Mouse (Mus musculus) cerebellum, postnatal 4 days (tissue): ENCODE results near the gene Ncf1.

ENCODE experiments used
- DNase-seq, 2 experiments: peaks; one replicate each; pipeline ENCODE4 v3.0.0; 2022; ENCODE audit warnings: low spot score in 2 of 2, mixed read lengths in 1 of 2

Gene Ncf1

DNA sequence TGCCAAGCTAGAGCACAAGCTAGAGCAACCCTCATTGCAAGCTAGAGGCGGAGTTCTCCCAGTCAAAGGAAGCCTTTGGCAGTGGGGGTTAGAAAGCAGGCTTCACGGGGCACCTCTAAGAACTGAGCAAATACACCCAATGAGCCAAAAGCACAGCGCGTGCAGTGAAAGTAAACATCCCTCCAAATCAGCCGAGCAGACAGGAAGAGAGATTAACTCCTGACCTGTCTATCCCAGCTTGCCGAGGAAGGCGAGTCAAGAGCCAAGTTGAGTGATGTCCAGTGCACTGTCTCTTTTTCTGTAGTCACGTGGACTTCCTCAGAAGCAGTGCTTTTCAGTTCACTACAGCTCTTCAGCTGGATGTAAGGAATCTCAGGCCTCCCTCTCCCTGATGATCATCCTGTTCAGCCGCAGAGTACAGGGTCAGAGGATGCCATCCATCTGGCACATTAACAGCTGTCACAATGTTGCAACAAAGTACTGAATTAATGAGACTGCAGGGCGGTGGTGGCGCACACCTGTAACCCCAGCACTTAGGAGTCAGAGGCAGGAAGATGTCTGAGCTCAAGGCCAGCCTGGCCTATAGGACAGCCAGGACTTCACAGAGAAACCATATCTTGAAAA is 19.4 kb downstream of the Ncf1 start:
- DNase-seq, result no peak

DNA sequence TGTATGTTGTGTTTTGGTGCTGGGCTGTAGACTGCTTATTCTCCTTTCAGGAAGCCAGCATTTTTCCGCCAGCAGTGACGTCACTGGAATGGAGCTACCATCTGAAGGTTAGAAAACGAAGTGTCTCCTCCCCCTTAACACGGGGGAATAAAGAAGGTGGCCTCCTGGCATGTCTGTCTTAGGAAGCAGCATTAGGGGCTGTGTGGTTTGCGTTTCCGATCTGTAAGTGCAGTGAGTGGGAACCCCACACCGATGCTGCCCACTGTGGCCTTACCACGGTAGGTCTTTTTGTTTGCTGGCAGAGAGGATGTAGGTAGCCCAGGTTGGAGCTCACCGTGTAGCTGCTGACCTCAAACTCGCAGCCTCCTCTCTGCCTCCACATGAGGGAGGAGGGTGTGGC is 22.7 kb downstream of the Ncf1 start:
- DNase-seq, result no peak

DNA sequence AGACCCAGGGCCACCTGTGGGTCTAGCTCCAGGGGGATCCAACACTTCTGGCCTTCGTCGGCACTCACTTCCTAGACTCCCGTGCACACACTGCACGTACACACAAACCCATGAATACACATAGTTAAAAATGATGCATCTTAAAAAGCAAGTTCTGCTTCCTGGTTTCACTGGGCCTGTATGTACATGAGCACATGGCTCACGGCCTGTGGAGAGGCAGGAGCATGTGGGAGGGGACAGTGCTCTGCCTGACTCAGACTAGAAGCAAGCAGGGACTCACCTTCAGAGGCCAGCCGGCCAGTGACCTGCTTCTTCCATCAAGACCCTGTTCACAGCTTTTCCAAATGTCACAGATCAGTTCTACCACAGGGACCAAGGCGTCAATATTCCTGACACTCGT is 35.8 kb downstream of the Ncf1 start:
- DNase-seq, result no peak

DNA sequence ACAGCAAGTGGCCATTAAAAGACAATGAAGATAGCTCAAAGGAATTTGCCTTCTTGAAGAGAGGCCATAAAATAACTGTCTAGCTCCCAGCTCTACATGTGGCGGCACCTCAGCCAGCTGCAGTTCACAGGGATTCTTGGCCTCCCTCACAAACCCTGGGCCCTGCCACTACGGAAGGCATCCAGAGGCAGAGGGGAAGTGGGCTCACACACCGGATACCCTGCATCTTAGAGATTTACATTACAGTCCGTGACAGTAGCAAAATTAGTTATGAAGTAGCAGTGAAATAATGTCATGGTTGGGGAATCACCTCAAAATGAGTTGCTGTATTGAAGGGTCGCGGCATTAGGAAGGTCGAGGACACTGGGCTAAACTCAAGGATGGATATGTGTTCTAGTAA is 40.9 kb downstream of the Ncf1 start:
- DNase-seq, result no peak

DNA sequence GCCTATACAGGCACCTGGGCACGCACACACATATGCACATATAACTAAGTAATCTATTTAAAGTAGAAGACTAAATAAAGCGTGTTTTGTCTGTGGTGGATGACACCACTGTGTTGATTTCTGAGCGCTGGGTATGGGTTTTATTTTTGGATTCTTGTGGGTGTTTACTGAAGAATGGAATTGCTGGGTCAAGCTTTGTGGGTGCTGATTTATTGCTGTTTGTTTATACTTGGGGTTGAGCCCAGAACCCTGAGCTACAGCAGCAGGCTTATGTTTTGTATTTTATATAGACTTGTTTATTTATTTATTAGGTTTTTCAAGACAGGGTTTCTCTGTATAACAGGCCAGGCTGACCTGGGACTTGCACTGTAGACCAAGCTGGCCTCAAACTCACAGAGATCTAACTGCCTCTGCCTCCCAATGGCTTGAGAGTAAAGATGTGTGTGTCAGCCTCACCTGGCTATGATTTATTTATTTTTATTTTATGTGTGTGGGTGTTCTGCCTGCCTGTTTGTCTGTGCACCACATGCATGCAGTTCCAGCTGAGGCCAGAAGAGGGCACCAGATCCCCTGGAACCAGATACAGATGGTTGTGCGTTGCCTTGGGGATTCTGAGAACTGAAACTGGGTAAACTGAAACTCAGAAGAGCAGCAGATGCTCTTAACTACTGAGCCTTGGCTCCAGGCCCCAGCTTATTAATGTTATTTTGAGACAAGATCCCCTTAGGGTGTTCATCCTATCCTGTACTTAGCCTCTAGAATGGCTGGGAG is 42.3 kb downstream of the Ncf1 start:
- peak in 1 of 2 experiments; percentile 61 for DNase-seq

DNA sequence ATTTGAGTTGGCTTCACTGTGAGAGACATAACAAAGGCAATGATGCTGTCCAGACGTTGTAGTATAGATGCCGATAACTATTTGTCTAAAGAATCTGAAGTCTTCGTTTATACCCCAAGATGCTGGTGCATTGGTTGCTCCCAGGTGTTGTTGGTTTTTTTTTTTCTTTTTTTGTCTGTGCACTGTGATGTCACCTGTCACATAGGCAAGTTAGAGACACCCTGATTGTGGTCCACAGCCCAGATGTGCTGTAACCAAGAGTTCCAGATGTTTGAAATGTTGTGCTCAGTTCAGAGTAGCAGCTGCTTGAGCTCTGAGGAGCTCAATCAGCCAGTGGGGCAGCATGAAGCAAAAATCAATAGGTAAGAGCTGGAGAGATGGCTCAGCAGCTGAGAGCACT is 43.4 kb downstream of the Ncf1 start:
- no peak for DNase-seq

DNA sequence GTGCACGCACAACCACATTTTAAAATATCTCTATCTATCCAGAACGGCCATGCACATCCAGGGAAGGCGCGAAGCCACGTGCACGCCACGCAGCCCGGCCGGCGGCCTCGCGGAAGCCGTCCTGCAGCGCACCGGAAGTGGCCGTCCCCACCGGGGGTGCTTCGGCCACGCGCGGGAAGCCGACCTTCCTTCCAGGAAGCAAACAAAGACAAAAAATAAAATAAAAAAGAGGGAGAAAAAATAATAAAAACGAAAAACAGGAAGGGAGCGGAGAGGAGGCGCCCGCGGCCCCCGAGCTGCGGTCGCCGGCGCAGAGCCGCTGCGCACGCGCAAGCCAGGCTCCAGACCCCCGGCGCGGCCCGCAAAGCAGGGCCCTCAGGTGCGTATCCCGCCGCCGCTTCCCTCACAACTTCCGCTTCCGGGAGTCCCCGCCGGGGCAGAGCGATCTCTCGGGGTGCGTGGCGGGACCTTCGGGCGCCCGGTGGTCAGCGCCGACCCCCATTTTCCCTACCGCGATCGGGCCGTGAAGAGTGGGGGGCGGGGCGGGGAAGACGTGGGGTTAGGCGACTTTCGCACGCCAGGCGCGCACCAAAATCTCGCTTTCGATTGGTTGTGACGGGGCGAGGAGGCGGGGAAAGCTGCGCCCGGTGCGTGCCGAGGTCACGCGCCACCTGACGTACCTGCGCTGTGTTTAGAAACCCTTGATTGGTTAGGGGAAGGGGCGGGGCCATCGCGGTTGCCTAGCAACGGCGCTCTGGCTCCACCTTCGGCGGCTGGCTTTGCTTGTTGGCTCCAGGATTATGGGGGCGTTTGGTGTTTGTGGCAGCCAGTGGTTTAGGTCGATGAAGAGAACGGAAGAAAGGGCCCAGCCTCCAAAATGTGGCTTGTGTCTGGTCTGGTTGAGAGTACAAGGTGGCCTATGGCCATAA is 45.3 kb downstream of the Ncf1 start, which contains the start of gene Gtf2ird2:
TSS of gene Gtf2ird2 (plus strand) at position 140 of the 929 bp plus-strand sequence.
- DNase-seq, result peak; percentile 99

DNA sequence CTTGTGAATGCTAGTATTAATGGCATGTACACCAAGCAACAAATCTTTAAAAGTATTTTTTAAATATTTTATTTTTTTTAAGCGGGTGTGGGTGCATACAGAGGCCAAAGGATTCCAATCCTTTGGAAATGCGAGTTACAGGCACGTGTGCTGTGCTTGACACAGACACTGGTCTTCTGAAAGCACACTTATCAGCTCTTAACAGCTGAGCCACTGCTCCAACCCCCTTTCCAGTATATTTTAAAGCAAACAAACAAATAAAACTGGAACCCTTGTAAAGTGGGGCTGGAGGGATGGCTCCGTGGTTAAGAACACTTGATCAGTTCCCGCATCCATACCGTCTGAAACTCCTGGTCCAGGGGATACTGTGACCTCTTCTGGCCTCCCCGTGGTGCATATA is 46.3 kb downstream of the Ncf1 start:
- DNase-seq, result no peak

DNA sequence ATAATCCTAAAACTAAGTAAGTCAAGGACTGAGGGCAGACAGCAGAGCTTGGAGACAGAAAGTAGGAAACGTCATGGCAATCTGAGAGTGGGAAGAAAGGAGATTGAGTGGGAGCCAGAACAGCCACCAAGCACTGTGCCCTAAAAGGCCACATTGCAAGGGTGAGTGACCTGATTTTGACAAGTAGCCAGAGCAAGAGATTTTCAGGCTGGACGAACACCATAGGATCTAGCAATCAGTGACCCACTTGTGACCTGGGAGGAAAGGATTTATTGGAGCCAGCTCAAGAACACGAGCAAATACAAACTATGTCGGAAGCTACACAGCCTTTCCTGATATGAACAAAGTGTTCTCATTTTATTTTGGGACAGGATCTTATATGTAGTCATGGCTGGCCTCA is 46.7 kb downstream of the Ncf1 start:
- no peak for DNase-seq

DNA sequence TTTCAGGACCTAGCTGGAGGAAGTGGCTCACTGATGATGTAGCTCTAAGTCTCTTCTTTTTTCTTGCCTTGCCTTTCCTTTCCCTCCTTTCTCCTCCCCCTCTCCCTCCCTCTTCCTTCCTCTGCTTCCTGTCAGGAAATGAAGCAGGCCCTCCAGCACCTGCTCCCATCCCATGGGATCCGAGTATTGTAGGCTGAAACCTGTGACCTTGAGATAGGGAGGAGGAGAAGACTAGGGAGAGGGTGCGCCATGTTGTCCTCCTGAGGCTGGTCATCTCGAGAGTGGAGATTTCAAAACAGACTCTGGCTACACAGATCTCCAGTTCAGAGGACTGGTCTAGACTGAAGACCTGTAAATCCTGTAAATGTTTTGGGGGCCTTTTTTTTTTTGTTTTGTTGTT is 47.3 kb downstream of the Ncf1 start:
- no peak for DNase-seq

DNA sequence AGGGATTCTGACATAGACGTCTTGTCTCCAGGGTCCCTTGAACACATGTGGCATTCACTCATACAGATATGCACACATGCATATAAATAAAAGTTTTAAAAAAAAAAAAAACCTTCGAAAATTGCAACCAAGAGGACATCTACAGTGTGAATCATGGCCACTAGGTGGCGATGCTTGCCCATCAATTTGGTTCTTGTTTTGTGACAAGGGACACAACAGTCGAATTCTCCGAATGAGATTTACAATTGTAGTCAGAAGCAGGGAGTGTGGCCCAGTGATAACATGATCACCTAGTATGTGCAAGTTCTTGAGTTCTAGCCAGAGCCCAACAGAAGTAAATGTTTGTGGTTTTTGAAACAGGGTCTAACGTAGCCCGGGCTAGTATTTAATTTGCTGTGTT is 49.6 kb downstream of the Ncf1 start:
- DNase-seq, result peak; percentile 77 to 82

DNA sequence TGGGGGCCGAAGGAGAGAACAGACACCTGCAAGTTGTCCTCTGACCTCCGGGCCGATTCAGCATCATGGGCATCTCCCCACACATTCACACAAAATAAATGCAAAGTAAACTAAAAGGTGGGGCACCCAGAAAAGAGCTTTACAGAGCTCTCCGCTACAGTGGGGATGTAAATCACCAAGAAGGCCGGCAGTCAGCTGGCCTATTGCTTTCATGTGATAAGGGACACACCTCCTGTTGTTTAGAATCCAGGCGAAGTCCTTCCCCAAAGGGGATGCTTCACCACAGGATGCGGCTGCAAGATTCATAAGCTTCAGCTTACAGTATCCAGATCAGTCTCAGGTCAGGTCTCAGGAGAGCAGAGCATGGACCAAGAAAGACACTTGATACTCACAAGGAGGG is 50.9 kb downstream of the Ncf1 start:
- no peak for DNase-seq

DNA sequence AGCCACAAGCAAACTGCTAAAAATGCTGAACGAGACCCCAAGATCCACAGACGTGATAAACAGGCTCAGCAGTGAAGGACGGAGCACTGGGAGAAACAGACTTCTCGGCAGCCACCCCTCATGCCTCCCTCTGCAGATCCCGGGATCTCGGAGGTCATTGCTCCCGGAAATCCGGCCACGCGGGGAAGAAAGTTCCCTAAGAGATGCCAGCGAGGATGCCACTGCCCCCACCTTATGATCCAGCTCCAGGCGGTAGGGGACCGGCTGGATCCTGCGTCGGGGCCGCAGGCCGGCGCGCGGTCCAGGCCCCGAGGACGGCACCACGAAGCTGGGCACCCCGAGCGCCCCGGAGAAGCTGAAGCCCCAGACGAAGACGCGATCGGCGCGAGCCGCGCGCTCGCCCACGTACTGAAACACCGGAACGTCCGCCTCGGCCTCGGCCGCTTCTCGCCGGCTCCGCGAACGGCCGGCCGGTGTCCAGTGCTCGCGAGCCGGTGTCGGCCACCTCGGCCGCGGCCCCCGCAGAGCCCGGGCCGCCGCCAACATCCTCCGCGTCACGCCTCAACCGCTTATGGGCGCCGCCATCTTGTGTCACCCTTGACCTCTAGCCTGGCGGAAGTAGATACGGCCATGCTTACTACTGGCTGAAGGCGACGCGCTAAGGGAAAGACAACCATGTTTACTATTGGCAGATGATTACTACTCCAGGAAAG is 53.1 kb downstream of the Ncf1 start, which contains the start of gene Rcc1l:
TSS of gene Rcc1l (minus strand) at position 606 of the 713 bp plus-strand sequence.
- peak; percentile 51 to 80 for DNase-seq

DNA sequence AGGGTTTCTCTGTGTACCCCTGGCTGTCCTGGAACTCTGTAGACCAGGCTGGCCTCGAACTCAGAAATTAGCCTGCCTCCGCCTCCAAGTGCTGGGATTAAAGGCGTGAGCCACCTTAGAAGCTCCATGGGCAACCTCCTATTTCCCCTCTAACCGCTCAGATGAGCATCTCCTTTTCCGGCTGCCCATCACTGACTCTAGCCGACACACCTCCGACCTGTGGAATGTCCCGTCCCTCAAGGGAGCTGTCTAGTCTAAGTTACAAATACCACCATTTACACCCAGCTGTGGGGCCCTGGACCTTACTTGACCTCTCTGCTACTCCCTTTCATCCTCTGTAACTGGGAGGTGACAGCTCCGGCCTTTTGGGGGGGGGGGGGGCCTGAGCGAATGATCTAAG is 53.7 kb downstream of the Ncf1 start:
- no peak for DNase-seq

DNA sequence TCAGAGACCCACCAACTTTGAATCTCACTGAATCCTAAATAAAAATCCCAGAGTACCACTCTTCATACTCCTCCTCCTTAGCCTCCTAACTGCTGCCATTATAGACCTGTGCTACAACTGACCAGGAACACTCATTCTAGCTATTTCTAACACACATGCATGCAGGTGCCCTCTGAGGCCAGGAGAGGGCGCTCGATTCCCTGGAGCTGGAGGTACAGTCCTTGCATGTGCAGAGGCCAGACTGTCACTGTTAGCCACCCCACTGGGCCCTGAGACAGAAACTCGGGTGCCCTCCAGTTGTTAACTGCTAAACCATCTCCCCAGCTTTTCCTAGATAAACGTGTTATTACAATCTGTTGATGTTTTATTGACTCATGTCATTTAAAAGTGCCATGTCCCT is 56.2 kb downstream of the Ncf1 start:
- peak in 1 of 2 experiments; percentile 36 for DNase-seq

DNA sequence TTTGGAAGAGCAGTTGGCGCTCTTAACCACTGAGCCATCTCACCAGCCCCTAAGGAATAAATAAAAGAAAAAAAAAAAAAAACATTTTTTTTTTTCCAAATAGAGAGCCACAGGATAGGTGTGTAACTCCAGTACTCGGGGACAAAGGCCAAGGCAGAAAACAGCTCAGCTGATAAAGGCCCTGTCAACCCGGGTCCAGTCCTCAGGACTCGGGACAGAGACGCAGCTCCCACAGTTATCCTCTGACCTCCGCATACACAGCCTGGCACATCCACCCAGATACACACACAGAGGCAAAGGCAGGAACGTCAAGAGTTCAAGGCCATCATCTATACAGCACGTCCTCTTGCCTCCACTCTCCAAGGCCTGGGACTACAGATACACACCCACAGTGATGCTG is 59.3 kb downstream of the Ncf1 start:
- DNase-seq, result no peak
